Mouse (Mus musculus): ENCODE data around the gene Gpn1.
"Not testable (repeated sequence)": the region's sequence is repeated elsewhere in the genome, so short reads cannot be mapped to it uniquely, and the experiment has no call there.

Gpn1 gene

DNA sequence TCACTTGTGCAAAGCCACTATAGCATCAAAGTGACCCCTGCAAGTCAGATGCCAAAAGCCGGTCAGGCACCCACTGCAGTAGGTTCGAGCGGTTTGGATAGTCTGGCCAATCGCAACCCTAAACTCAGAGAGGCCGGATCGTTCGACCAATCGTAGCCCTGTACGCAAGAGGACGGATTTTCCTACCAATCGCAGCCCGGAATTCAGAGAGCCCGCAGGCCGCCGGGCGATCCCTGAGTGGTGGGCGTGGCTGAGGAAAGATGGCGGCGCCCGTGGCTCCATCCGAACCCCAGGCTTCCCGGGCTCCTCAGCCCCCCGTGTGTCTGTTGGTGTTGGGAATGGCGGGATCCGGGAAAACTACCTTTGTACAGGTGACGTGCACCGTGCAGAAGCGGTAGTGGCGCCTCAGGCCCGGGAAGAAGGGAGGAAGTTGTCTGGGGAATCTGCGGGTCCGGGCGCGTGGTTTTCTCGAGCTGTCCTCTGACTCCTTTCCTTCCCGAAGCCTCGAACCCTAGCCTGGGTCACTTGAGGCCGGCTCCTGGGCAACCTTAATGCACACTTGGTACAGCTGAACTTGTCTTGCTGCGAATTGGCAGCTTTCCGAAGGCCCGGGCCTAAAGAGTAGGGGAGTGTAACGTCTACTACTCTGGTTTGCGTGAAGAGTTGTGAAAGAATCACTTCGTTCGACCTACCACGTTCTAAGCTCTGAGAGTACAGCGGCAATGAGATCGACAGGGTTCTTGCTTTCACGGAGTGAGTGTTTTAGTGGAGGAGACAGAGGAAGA is at the start of gene Gpn1:
Gene Gpn1 (plus strand): TSS at position 229 of the 785 bp plus-strand sequence.
- DNase-seq = peak; percentile 92

DNA sequence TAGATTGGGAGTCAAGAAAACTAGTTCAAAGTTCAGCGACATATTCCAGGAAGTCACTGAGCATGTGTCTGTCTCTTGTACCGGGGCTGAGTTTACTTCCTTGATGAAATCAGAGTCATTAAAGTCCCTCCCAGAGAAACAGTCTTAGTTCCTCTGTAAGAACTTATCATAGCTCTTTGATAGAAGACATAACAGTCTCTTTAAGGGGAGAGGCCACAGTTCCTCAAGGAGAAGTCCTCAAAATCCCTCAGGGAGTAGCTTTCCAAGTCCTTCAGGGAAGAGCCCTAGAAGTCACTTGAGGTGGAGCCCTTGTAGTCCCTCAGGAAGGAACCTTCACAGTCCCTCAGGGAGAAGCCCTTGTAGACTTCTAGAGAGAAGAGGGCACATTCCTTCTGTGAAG is 43.2 kb upstream of the Gpn1 start:
- DNase-seq = no peak

DNA sequence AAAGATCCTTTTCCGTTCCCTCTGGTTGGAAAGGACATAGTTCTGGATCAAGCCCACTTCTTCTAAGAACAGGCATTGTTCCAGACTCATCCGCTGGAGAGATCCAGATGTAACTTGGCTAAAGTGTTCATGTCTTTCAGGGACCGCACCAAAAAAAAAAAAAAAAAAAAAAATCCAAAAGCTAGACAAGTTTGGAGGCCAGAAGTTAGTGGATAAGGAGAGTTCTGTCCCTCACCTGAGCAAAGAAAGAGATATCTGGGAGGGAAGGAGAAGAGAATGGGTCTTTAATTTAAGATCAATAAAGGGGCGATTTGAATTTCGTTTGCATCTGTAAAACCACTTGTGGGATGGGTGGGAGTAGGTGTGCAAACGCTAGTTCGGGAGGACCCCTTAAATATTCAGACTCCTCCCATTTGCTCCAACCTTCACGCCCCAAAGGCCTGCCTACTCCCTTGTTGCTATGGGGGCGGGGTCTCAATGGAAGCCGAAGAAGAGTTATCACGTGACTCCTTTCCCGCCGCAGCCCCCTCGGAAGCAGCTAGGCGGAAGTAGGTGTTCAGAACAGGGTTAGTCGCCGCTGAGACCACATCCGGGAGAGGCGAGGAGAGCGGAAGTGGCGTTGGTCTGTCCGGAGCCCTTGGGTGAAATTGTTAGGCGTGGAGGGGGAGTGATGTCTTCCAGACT is 42.5 kb upstream of the Gpn1 start, which contains the start of gene Zfp512:
Gene Zfp512 (plus strand): TSS at position 554 of the 684 bp plus-strand sequence.
- peak; percentile 92 to 94 for DNase-seq

- DNase-seq = no peak
Measured at GRCm38 (mm10) chr5:31452562-31452878, 42.0 kb upstream of the Gpn1 start.

DNA sequence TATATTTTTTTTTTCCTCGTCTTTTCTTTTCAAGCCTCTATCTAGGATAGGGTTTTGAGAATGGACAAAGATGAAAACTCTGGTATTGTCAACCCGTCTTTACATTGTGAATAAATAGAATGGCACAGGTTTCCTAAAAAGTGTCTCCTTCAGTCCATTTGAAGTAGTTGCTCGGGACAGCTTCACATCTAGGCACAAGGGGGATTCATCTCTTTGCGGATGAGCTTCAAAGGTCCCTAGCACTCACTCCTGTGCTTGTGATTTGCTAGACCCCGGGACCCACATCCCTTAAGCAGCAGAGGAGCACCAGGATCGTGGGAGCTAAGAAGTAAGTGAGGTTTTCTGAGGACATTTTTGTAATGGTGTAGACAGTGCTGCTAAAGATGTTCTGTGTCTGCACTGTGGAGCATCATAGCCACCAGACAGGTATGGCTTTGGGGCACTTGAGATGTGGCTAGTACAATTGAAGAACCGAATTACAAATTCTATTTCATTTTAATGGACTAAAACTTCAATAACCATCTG is 41.6 kb upstream of the Gpn1 start:
- peak in 1 of 2 experiments; percentile 9 for DNase-seq

DNA sequence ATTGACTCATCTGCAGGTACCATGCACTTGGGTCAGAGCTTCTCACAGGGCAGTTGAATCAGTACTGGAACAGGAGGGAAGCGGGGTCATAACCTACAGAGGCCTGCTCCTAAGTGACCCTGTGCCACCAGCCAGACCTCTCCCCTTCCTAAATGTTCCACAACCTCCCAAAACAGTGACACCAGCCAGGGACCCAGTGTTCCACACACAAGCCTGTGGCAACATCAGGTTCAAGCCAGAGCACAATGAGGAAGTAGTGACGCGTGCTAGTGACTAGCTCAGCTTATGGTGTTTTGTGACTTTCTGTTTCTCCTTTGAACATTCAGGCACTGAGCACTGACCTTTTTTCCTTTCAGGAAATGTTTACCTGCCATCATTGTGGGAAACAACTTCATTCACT is 26.7 kb upstream of the Gpn1 start:
- no peak for DNase-seq

- DNase-seq = no peak
Measured at GRCm38 (mm10) chr5:31469711-31470110, 24.8 kb upstream of the Gpn1 start.

DNA sequence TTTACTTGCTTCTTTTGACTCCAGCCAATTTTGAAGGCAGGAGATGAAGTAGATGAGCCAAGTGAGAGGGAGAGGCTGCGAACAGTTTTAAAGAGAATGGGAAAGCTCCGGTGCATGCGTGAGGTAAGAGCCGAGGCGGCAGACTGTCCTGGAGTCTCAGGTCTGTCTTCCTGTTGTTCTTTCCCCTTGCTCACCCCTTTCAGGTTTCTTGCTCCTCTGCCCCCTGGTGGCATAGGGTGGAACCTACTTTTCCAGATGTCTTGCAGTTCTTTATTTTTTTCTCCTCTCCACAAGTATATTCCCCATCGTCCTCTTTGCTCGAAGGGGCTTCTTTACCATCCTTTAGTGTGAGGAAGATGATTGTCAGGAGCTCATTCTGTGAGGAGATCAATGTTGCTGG is 24.2 kb upstream of the Gpn1 start:
- DNase-seq = peak; percentile 28 to 50

DNA sequence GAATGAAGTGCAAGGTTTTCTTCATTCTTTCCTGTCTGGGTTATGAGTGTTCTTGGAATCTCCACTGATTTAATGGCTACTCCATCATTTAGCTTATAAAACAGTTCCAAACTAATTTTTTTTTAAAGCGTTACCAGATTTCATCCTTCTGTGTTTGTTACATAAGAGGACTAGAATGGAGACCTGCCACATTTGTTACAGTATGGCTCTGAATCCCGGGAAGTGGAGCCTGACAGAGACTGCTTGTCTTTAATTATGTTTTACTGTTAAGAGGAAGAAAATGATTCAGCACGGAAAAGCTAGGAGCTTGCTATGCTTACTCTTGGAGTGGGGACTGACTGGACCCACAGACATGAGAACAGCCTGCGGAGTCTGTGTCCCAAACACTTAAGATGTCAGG is 14.0 kb upstream of the Gpn1 start:
- DNase-seq = no peak

GRCm38 (mm10) chr5:31485440-31485839 is 9.1 kb upstream of the Gpn1 start, which contains the start of gene 4930548H24Rik:
4930548H24Rik (plus strand) TSS chr5:31485740.
- DNase-seq = no peak

DNA sequence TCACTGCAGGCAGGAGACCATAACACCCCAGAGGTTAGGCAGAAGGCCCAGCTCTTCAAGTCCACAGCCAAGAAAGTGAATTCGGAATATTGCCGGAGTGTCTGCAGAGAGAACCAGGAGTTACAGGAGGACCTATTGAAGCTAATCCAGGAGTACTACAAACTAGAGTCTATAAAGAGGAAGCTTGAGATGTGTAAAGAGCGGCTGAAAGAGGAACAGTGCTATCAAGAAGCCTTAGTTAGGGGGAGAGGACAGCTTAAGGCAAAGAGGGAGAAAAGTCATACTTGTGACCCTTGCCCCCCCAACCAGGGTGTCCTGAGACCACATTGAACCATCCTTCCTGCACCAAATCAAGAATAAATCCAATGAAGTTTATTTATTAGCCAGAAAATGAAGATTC is 6.7 kb upstream of the Gpn1 start:
- DNase-seq = no peak

GRCm38 (mm10) chr5:31489116-31489769 is 5.3 kb upstream of the Gpn1 start:
- no peak for DNase-seq

- DNase-seq = no peak
Measured at GRCm38 (mm10) chr5:31492031-31492430, 2.5 kb upstream of the Gpn1 start.

GRCm38 (mm10) chr5:31504843-31505242 is 10.3 kb downstream of the Gpn1 start:
- no peak for DNase-seq

DNA sequence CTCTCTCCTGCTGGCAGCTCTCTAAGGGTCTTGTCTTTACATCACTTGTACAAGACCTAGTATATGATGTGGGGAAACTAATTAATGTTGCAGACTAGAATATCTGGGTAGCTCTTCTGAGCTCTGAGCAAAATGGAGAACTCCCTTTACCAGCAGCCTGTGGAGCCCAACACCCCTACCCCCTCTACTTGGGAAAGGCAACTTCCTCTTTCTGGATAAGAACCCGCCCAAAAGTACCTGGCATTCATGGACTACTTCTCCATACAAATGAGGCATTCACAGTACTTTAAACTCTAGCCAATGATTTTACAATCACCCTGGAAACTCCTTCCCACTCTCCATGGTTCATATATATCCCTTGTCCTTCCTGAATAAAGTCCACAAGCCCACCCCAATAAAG is 17.9 kb downstream of the Gpn1 start:
- DNase-seq = no peak

DNA sequence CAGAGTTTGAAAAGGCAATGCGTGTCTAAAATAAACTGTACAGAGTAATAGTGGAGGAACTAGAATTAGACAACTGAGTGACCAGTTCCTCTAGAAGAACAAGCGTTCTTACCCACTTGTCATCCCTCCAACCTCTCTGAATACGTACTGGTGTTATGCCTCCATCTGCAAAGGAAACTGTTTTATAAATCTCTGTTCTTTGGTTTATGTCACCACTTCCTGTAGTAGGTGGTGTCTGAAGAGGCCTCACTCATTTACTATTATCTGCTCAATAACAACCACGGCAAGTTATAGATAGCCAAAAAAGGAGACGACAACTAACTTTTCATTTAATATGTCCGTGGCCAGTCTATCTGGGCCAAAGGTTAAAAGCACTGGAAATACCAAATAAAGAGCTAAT is 26.0 kb downstream of the Gpn1 start:
- no peak for DNase-seq

DNA sequence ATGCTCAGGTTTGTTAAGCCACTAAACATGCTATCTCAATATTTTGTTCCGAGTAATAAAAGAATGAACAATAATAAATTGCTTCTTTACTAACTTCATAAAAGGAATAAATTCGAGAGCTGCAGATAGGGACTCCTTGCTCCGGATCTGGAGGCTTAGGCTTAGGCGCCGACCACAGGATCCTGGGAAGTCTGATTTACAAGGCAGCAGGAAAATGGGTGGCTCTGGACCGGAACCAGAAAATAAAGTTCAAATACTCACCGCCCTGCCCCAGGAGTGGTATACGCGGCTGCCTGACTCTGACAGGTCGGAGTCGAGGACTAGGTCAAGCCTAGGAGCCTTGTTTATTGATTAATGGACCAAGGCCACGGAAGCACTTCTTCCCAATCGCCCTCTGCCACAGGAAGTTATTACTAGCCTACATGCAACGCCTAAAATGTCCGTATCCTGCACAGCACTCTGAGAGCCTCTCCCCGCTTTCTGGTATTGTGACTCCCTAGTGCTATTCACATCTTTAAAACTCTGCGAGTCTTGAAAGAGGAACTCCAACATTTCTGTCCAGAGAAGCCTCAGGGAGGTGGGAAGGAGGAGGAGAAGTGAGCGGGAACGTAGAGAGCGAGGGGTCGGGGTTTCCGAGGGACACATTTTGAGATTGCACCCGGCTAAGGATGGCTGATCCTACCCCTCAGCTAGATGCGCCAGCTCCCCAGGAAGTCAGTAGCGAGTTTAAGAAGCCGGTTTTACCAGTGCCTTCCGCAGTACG is 32.0 kb downstream of the Gpn1 start, which contains the start of gene Slc4a1ap:
Gene Slc4a1ap (plus strand): TSS at position 642 of the 763 bp plus-strand sequence.
- peak; percentile 87 to 89 for DNase-seq

DNA sequence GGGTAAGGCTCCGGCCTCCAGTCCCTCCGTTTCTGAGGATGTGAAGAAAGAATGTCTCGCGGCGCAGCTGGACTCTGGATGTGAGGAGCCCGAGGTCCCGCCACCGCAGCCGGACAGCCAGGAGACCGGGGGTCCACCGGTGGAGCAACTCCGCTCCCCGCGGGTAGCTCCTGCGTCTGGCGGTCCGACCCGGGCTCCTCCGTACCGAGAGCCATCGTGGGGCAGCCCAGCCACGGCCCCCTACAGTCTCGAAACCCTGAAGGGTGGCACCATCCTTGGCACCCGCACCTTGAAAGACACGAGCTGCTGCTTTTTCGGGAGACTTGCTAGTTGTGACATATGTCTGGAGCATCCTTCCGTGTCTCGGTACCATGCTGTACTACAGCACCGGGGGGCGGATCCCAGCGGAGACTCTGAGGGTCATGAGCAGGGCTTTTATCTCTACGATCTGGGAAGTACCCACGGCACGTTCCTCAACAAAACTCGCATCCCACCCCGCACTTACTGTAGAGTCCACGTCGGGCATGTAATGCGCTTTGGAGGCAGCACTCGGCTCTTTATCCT is 32.7 kb downstream of the Gpn1 start:
- DNase-seq = no peak

GRCm38 (mm10) chr5:31527707-31528106 is 33.2 kb downstream of the Gpn1 start, which contains the start of gene Supt7l:
Supt7l (minus strand) TSS chr5:31527807.
- not testable (repeated sequence) for DNase-seq

DNA sequence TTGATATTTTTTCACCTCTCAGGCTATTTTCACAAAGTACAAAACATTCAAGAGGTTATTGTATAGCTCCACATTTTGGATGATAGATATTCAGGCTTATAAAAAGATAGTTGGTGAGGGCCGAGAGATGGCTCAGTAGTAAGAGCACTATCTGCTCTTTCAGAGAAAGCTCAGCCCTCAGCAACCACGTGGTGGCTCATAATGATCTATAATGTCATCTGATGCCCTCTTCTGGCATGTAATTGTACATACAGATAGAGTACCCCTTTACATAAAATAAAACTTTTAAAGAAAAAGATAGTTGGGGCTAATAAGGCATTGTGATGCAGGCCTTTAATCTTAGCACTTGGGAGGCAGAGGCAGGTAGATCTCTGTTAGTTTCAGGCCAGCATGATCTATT is 34.0 kb downstream of the Gpn1 start:
- no peak for DNase-seq

- no peak for DNase-seq
Measured at GRCm38 (mm10) chr5:31535228-31535627, 40.7 kb downstream of the Gpn1 start.

- no peak for DNase-seq
Measured at GRCm38 (mm10) chr5:31559401-31559800, 64.9 kb downstream of the Gpn1 start.
